Mouse (Mus musculus) adrenal gland, postnatal 36 days (tissue): ENCODE results near the gene Dlgap1. TPM values are rescaled to one million over a fixed set of nuclear protein-coding genes. Genes with fewer than 3 reads are reported as not detected.
A peak's percentile ranks its signal among the peaks of the same experiment; 100 is the strongest.
"Not testable (repeated sequence)": the region's sequence is repeated elsewhere in the genome, so short reads cannot be mapped to it uniquely, and the experiment has no call there.

Experiments used
- DNase-seq, 2 experiments: peaks; one replicate each; pipeline ENCODE4 v3.0.0; 2021; ENCODE audit warnings: mixed read lengths in 1 of 2
- total RNA-seq, 2 experiments: library from RNA; stranded (reverse); gene quantifications; 2 replicates each; pipeline ENCODE4 v1.2.3; 2021

The Dlgap1 gene
- total RNA-seq, 2 experiments from 2014 or later: 37.2 to 54.1 TPM

- DNase-seq: no peak
Observed at GRCm38 (mm10) chr17:70805866-70806265, 837.0 kb downstream of the Dlgap1 start.

- DNase-seq: peak; percentile 32 to 37
Observed at GRCm38 (mm10) chr17:70806600-70806999, 837.7 kb downstream of the Dlgap1 start.

DNA sequence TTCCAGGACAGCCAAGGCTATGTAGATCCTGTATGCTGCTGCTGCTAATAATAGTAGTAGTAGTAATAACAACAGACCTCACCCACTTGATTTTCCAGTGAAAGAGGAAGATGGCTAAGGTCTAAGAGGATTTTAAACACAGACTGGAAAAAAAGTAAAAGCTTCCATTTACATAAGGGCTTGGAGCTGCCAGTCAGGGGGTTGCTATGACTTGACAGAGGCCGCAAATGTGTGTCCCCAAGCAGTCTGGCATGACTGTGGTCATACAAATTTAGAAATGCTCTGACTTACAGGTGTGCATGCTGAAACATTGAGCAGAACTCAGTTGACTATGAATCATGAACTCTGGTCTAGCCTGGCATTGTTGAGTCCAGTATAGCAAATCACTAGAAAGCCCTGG is 839.0 kb downstream of the Dlgap1 start:
- DNase-seq: no peak

GRCm38 (mm10) chr17:70808837-70809236 is 840.0 kb downstream of the Dlgap1 start:
- peak; percentile 71 to 84 for DNase-seq

- peak; percentile 33 to 39 for DNase-seq
Observed at GRCm38 (mm10) chr17:70809776-70810175, 840.9 kb downstream of the Dlgap1 start.

- DNase-seq: no peak
Observed at GRCm38 (mm10) chr17:70810795-70811194, 841.9 kb downstream of the Dlgap1 start.

GRCm38 (mm10) chr17:70815001-70815400 is 846.1 kb downstream of the Dlgap1 start:
- DNase-seq: peak; percentile 32 to 51

GRCm38 (mm10) chr17:70817862-70818451 is 849.1 kb downstream of the Dlgap1 start:
- peak; percentile 41 to 75 for DNase-seq

DNA sequence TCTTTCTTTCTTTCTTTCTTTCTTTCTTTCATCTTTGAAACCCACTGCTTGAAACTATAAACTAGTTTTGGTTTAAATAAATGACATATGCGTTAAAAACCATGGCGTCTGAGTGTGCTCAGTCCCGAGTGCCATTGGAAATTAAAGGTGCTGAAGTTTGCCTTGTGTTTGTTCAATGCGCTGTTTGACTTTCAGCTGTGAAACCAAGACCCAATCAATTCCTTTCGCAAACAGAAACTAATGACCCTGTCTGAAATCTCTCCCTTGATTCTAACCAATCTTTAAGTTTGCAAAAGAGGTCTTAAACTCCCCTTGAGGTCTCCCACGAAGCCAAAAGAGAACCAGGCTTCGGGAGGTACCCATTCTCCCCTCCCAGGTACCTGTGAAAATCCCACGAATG is 854.2 kb downstream of the Dlgap1 start:
- no peak for DNase-seq

DNA sequence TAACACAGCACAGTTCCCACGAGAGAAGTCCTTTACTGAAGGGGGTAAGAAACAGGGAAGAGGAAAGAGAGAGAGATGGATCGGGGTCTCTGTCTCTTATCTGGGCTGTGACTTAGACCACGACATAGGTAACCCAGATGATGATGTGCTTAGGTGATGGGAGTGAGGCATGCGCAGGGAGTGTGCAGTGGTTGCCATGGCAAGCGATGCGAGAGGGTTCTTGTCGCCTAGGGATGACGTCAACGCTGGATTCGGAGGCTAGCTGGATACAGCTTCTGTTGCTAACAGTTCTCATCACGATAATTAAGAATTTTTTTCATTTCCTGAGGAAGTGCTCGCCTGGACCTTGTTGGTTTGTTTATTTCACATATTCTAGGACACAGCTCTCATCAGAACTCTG is 857.4 kb downstream of the Dlgap1 start:
- no peak for DNase-seq

DNA sequence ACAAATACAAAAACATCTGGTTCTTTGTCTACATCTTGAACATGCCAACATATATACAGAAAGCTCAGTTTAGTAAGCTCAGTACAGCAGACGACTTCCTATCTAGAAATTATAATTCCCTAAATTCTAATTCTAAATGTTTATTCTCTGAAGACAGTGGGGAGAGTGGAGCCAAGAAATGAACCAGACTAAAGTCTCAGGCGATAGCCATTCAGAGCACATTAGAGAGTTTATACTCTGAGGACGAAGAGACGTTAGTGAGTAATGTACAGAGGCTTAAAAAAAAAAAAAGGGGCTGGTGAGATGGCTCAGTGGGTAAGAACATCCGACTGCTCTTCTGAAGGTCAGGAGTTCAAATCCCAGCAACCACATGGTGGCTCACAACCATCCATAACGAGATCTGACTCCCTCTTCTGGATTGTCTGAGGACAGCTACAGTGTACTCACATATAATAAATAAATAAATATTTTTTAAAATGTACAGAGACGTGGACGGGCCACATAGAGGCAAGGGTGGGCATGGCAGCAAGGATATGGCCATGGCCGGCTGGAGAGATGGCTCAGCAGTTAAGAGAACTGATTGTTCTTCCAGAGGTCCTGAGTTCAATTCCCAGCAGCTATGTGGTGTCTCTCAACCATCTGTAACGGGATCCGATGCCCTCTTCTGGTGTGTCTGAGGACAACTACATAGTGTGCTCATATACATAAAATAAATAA is 858.7 kb downstream of the Dlgap1 start:
- not testable (repeated sequence) for DNase-seq

- DNase-seq: no peak
Observed at GRCm38 (mm10) chr17:70828180-70828528, 859.3 kb downstream of the Dlgap1 start.

DNA sequence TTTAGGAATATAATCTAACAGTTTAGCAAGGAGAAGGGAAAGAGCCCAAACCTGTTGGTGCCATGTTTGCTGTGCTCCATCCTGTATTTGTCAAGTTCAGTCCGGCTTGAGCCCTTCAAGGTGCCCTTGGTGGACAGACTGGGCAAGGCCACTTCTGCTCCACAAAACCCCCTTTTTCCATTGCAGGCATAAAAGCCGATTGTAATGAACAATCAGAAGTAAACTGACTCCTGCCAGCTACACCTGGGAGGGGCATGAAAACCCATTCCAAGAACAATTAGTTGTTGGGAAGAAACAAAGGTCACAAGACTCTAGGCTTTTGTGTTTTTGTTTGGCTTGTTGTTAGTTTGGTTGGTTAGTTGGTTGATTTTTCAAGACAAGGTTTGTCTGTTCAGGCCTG is 859.7 kb downstream of the Dlgap1 start:
- DNase-seq: no peak

- DNase-seq: no peak
Observed at GRCm38 (mm10) chr17:70829217-70829616, 860.3 kb downstream of the Dlgap1 start.

- no peak for DNase-seq
Observed at GRCm38 (mm10) chr17:70829943-70830715, 861.3 kb downstream of the Dlgap1 start.

DNA sequence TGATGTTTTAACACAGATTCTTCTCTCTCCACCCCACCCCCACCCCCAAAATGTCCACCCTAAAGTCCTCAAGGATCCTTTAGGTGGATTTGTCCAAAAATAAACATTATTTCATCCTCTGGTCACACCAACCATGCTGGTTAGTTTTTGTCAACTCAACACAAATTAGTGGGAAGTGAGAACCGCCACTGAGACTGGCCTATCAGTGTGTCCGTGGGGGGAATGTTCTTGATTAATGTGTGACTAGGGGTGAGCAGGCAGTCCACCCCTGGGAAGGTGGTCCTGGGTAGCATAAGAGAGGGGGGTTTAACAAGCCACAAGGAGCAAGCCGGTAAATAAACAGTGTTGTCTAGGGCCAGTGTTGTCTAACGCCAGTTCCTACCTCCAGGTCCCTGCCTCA is 862.7 kb downstream of the Dlgap1 start:
- no peak for DNase-seq

DNA sequence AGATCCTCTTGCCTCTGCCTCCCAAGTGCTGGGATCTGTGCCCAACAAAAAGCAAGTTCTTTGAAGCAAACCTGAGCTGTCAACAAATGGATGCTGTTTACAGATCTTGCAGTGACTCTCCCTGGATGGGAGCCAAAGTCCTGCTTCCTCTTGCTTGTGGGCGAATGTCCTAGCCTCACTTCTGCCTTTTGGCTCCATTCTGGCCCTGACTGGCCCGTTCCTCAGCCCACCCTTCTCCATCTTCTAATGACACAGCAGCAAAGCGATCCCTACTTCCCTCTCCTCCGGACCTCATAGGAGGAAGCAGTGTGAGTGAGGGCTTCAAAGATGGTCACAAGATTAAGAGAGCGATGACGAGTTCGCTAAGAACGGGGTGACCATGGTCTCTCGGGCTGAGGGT is 863.7 kb downstream of the Dlgap1 start:
- DNase-seq: peak; percentile 38 to 60

- DNase-seq: peak; percentile 40 to 51
Observed at GRCm38 (mm10) chr17:70834430-70834965, 865.6 kb downstream of the Dlgap1 start.

DNA sequence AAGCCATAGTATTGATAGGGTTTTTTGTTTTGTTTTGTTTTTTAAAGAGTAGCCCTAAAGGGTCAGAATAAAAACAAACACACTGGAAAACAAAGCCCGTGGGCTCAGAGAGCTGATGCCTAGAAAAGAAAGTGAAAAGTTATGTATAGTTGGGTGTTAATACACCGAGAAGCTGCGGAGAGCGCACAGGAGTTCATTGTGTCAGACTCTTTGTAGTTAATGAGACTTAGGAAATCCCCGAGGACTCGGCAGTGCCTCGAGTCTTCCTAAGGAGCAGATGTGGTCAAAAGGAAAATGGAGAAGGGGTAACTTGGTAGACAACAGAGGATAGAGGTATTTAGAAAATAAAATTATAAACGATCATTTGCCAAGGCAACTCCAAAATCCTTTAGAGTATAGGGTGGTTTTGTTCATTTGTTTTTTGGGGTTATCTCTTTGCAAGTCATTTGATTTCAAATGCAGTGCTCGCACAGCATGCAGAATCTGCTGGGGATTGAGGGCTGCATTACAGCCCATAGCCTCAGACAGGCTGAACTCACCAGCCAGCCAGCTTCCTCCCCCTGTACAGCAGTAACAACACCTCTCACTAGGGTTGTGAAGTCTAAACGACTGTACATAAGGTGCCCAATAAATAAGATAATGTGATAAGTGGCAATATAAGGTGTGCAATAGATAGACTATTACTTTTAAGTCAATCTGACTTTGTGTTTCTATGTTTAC is 866.4 kb downstream of the Dlgap1 start:
- DNase-seq: no peak

GRCm38 (mm10) chr17:70836820-70837219 is 867.9 kb downstream of the Dlgap1 start:
- DNase-seq: peak; percentile 64 to 68

DNA sequence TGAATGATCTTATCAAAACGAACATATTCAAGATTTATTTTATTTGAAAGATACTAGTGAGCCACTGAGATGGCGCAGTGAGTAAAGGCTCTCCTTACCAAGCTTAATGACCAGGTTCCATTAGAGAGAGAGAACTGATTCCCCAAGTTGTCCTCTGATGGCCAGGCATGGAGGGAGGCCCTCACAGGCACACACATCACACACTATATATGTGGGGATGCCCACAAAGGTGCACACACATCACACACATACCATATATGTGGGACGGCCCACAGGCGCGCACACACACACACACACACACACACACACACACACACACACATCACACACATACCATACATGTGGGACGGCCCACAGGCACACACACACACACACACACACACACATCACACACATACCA is 868.6 kb downstream of the Dlgap1 start:
- not testable (repeated sequence) for DNase-seq

DNA sequence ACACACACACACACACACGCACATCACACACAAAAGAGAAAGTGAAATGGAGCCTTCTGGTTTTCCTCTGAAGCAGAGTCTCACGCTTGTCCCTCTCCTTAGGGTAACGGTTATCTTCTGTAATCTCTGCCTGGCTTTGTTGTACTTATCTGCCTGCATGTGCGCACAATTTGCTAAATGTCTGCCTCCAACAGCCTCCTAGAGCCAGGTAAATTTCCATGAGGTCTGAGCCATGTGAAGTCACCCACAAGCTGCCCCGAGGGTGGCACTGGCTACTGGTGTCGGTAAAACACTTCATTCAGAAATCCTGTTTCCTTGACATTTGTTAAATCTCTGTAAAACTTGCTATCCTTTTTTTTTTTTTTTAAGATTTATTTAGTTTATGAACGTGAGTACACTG is 869.2 kb downstream of the Dlgap1 start:
- DNase-seq: peak; percentile 39 to 54
